9 mouse cellular contexts compared by ENCODE assay signal in the genomic region with DNA sequence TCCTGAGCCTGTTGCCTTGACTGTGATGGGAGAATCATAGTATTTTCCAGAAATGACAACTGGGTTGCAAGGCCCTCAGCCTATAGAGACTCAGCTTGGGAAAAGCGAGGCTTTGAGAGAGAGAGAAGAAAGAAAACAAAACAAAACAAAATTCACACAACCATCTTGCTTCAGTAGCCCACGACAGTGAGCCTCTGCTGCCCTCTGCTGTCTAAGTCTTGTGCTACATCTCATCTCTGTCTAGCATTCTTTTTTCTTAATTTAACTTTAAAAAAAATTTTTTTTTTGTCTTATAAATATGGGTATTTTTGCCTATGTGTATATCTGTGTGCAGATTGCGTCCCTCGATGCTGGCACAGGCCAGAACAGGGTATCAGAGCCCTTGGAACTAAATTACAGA.
DNase-seq lines count a peak whose midpoint lies in the region; ATAC-seq and TF ChIP-seq lines count a peak whose summit lies in the region.
"Had no signal": no experiment of that assay in that cellular context is flagged by ENCODE, and none has a peak within 500 bp of the region (broad histone marks: within the 10 kb centered on the region; RNA-seq: fewer than 3 reads in every experiment).

No protein-coding gene starts in this region.

- POLR2A ChIA-PET in Patski (lab: Charles Lee) = interaction anchor here (1.2 kb wide), 1 partner anchor 153 kb away, joined by 3 read pairs; no protein-coding TSS in a partner anchor

- DNase-seq in kidney, adult 2 months = peak; percentile 33
- DNase-seq in B cell, adult 2 months = peak; percentile 48 to 52
- DNase-seq in Patski (ENCODE audit: low read depth, low spot score) = no peak
- peak; percentile 41 for DNase-seq in embryo, embryonic 11.5 days (ENCODE audit: low read depth, low spot score)
- peak; percentile 16 to 80 for DNase-seq in kidney, postnatal 36 days
- DNase-seq in ovary, postnatal 10 days (ENCODE audit: low spot score) = no peak

- no peak for TF ChIP-seq POLR2A in kidney, adult 2 months (IDR thresholded peaks at IDR 0.05; ENCODE audit: low read depth, low read length)

- H3K36me3 ChIP-seq in kidney, adult 2 months (ENCODE audit: control insufficient read depth, insufficient read depth, low read length) = no peaks in the 10 kb centered on the region
- no peaks in the 10 kb centered on the region for H3K36me3 ChIP-seq in kidney, embryonic 16.5 days (ENCODE audit: insufficient read depth, low read length)
- no peaks in the 10 kb centered on the region; the same call in 1 of the 2 replicates for H3K36me3 ChIP-seq in neural tube, embryonic 15.5 days
- H3K36me3 ChIP-seq: embryonic facial prominence, embryonic 15.5 days had no signal

- no peaks in the 10 kb centered on the region for H3K4me1 ChIP-seq in kidney, adult 2 months (ENCODE audit: control insufficient read depth, insufficient read depth, low read length)
- no peaks in the 10 kb centered on the region for H3K4me1 ChIP-seq in kidney, embryonic 16.5 days (ENCODE audit: insufficient read depth, low read length)
- 0 out of 2 replicates have a peak, but pooled peaks cover 5% of the 10 kb centered on the region for H3K4me1 ChIP-seq in neural tube, embryonic 15.5 days

- WGBS in kidney, adult 2 months = 37% methylated on average over 4 of the region's 4 CpGs
- 39% methylated on average over 4 of the region's 4 CpGs for whole genome bisulfite sequencing in kidney, embryonic 16.5 days
- 50% methylated on average over 4 of the region's 4 CpGs for WGBS in neural tube, embryonic 15.5 days

- H3K4me3 ChIP-seq in kidney, adult 2 months (ENCODE audit: insufficient read depth, low read depth, low read length) = no peak overlapping the region
- H3K4me3 ChIP-seq in kidney, embryonic 16.5 days (ENCODE audit: low read length) = no peak overlapping the region
- no peak overlapping the region for H3K4me3 ChIP-seq in neural tube, embryonic 15.5 days (replicated peaks)
- H3K4me3 ChIP-seq: embryonic facial prominence, embryonic 15.5 days had no signal

- TF ChIP-seq CTCF in kidney, adult 2 months (conservative IDR thresholded peaks at IDR 0.05; ENCODE audit: insufficient read depth, insufficient read length, low read depth, low read length) = peak; percentile 81
- peak; percentile 75 for TF ChIP-seq CTCF in Patski (IDR thresholded peaks at IDR 0.05)

- H3K27ac ChIP-seq in kidney, adult 2 months (ENCODE audit: insufficient read depth, low read depth, low read length) = no peak overlapping the region
- H3K27ac ChIP-seq in kidney, embryonic 16.5 days (ENCODE audit: low read length) = no peak overlapping the region
- H3K27ac ChIP-seq in neural tube, embryonic 15.5 days (replicated peaks) = peak overlapping the region; percentile 54
- H3K27ac ChIP-seq: embryonic facial prominence, embryonic 15.5 days had no signal

- H3K27me3 ChIP-seq in kidney, adult 2 months (replicated peaks; ENCODE audit: control insufficient read depth, insufficient read depth, low read length) = no peaks in the 10 kb centered on the region
- no peaks in the 10 kb centered on the region for H3K27me3 ChIP-seq in kidney, embryonic 16.5 days (ENCODE audit: insufficient read depth, low read length)
- no peaks in the 10 kb centered on the region for H3K27me3 ChIP-seq in Patski
- no peaks in the 10 kb centered on the region for H3K27me3 ChIP-seq in neural tube, embryonic 15.5 days (replicated peaks)
- H3K27me3 ChIP-seq: embryonic facial prominence, embryonic 15.5 days had no signal

- H3K4me2 ChIP-seq in kidney, embryonic 16.5 days (replicated peaks; ENCODE audit: low read depth, low read length) = no peak overlapping the region
- no peak overlapping the region for H3K4me2 ChIP-seq in neural tube, embryonic 15.5 days
- H3K4me2 ChIP-seq: embryonic facial prominence, embryonic 15.5 days had no signal

- in situ Hi-C loops in Patski (cut with MboI; ENCODE audit: low pct_unique_long_range_greater_than_20kb) = loop anchor here (5.0 to 10.0 kb wide), 3 partner anchors 154 to 671 kb away; no protein-coding TSS in a partner anchor

- no peak for ATAC-seq in kidney, embryonic 16.5 days (ENCODE audit: low FRiP score, low TSS enrichment)
- ATAC-seq in Patski = no peak
- ATAC-seq in neural tube, embryonic 15.5 days (ENCODE audit: low FRiP score) = no peak; the same call in 1 of the 2 replicates

- CTCF ChIA-PET in Patski (lab: Charles Lee) = interaction anchor here (0.7 to 3.8 kb wide), 12 partner anchors 9 to 299 kb away, joined by 3 to 28 read pairs (median 4); no protein-coding TSS in a partner anchor

- H3K9me3 ChIP-seq in kidney, embryonic 16.5 days (ENCODE audit: low read length) = no peaks in the 10 kb centered on the region
- H3K9me3 ChIP-seq in neural tube, embryonic 15.5 days (replicated peaks) = no peaks in the 10 kb centered on the region
- H3K9me3 ChIP-seq: embryonic facial prominence, embryonic 15.5 days had no signal

- H3K9ac ChIP-seq in kidney, embryonic 16.5 days (replicated peaks; ENCODE audit: low read length) = no peak overlapping the region
- H3K9ac ChIP-seq in neural tube, embryonic 15.5 days (replicated peaks) = no peak overlapping the region
- H3K9ac ChIP-seq: embryonic facial prominence, embryonic 15.5 days had no signal

Comparison
In these comparisons a context has a peak if more than half of its experiments do, and no peak if none do; other contexts are left out.
1. DNase-seq: peak in kidney, adult 2 months (single experiment), B cell, adult 2 months (2 of 2), embryo, embryonic 11.5 days (single experiment) and kidney, postnatal 36 days (2 of 2); none in Patski (single experiment) and ovary, postnatal 10 days (single experiment).